Mouse (Mus musculus): ENCODE data around the gene Nrsn2. TPM values are rescaled to one million over a fixed set of nuclear protein-coding genes. Genes with fewer than 3 reads are reported as not detected.

The Nrsn2 gene
- total and polyA plus RNA-seq, 2 experiments: not detected

DNA sequence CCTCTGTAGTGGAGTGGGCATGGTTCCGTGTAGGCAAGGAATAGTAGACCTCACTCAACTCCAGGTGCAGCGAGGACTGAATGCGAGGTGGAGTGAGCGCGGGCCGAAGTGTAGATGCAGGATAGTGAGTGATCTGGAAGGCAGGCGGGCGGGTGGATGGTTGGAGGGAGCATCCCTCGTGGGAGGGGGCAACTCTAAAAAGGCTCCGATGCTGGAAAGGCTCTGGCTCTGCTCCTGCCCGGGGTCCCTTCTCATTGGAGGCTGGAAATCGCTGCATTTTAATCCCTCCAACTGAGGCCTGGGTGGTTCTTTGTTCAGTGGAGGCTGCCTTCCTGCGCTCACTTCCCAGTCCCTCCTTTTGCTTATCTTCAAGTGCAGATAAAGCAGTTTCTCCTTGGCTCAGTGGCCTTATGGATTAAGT lies 22.7 kb upstream of the Nrsn2 start:
- Histone ChIP-seq H3K79me2 (ENCODE audit: control insufficient read depth, insufficient read depth, low read length) (no peaks in the 10 kb centered on the region), H3K27me3 (ENCODE audit: control insufficient read depth, insufficient read depth, low read length) (no peaks in the 10 kb centered on the region), H3K4me3 (ENCODE audit: insufficient read depth, low read depth, low read length) (peak overlapping the region; percentile 82; the same call in 1 of the 2 replicates), H3K4me1 (ENCODE audit: control insufficient read depth, insufficient read depth, low read length) (peaks cover 7% of the 10 kb centered on the region; the same call in 1 of the 2 replicates), H3K36me3 (ENCODE audit: control insufficient read depth, insufficient read depth, low read length) (no peaks in the 10 kb centered on the region), H3K9ac (ENCODE audit: low read depth, low read length) (peak overlapping the region; percentile 11; the same call in 1 of the 2 replicates), H3K27ac (replicated peaks; ENCODE audit: insufficient read depth, low read depth, low read length) (no peak overlapping the region)
- 16% methylated on average over 13 of the region's 13 CpGs for WGBS
- TF ChIP-seq CTCF (IDR thresholded peaks at IDR 0.05; ENCODE audit: low read depth, low read length) (no peak), POLR2A (IDR thresholded peaks at IDR 0.05; ENCODE audit: extremely low read depth, insufficient read depth, low read length) (no peak)
- DNase-seq (ENCODE audit: extremely low read depth, low read depth, low spot score): no peak

DNA sequence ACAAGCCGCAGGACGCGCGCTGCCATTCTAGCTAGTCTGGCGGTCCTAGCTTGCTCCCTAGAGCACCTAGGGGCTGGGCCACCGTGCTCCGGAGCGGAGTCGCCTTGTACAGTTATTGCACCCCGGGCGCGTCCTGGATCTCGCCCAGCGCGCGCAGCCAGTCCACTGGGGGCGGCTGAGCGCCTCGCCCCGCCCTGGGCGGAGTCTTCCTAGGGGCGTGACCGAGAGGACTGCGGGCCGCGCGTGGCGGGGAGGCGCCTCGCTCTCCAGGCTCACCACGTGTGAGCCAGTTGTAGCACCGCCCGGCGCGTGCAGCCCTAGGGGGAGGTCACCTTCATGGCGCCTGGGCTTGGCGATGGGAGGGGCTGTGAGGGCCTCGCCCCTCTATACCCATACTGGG lies 22.3 kb upstream of the Nrsn2 start:
- Histone ChIP-seq H3K27me3 (ENCODE audit: control insufficient read depth, insufficient read depth, low read length) (no peaks in the 10 kb centered on the region), H3K27ac (replicated peaks; ENCODE audit: insufficient read depth, low read depth, low read length) (no peak overlapping the region), H3K4me3 (ENCODE audit: insufficient read depth, low read depth, low read length) (peak overlapping the region; percentile 82), H3K79me2 (ENCODE audit: control insufficient read depth, insufficient read depth, low read length) (no peaks in the 10 kb centered on the region), H3K36me3 (ENCODE audit: control insufficient read depth, insufficient read depth, low read length) (no peaks in the 10 kb centered on the region), H3K9ac (ENCODE audit: low read depth, low read length) (peak overlapping the region; percentile 11; the same call in 1 of the 2 replicates), H3K4me1 (ENCODE audit: control insufficient read depth, insufficient read depth, low read length) (peaks cover 7% of the 10 kb centered on the region; the same call in 1 of the 2 replicates)
- WGBS: under 1% methylated on average over 38 of the region's 38 CpGs
- peak; percentile 69 for DNase-seq (ENCODE audit: extremely low read depth, low read depth, low spot score)
- TF ChIP-seq CTCF (IDR thresholded peaks at IDR 0.05; ENCODE audit: low read depth, low read length) (no peak), POLR2A (IDR thresholded peaks at IDR 0.05; ENCODE audit: extremely low read depth, insufficient read depth, low read length) (no peak)

DNA sequence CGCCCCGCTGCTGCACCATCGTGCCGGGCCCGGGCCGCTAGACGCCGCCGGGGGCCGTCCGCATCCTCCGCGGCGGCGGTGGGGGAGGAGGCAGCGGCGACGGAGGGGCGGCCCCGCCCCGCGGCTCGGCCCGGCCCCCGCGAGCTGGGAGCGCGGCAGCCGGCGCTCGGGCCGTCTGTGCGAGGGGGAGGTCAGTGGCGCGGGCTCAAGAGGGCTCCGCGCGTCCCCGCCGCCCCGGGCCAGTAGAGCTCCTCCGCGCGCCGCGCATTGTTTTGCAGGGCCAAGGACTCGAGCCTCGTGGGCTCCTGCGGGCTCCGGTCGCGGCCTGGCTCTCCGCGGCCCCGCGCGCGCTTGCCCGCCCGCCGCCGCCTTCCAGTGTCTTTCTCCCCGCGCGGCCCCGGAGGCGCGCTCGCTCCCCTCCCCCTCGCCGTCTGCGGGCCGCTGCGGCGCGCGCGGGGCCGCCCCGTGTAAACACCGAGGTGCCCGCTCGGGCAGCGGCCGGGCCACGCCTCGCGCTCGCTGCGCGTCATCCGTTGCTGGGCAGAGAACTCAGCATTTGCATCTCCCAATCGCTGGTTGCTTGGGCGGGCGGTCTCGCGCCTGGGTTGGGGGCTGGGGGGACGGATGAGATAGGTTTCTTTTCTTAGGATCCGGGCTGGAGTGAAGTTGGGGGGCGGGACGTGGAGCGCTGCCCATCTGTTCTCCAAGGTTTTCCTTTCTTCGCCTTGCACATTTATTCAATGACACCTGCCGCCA lies 21.4 kb upstream of the Nrsn2 start, which contains the start of gene Sox12:
Gene Sox12 (minus strand): TSS at position 384 of the 756 bp plus-strand sequence.
- Histone ChIP-seq H3K4me3 (ENCODE audit: insufficient read depth, low read depth, low read length) (peak within 1 kb of the TSS; percentile 82), H3K4me1 (ENCODE audit: control insufficient read depth, insufficient read depth, low read length) (peaks cover 7% of the 10 kb centered on the region; the same call in 1 of the 2 replicates), H3K27ac (replicated peaks; ENCODE audit: insufficient read depth, low read depth, low read length) (peak within 1 kb of the TSS; percentile 87), H3K36me3 (ENCODE audit: control insufficient read depth, insufficient read depth, low read length) (no peaks in the 10 kb centered on the region), H3K27me3 (ENCODE audit: control insufficient read depth, insufficient read depth, low read length) (no peaks in the 10 kb centered on the region), H3K79me2 (ENCODE audit: control insufficient read depth, insufficient read depth, low read length) (no peaks in the 10 kb centered on the region), H3K9ac (ENCODE audit: low read depth, low read length) (peak within 1 kb of the TSS; percentile 88)
- TF ChIP-seq POLR2A (IDR thresholded peaks at IDR 0.05; ENCODE audit: extremely low read depth, insufficient read depth, low read length) (peak; percentile 41; the same call in 1 of the 2 replicates), CTCF (IDR thresholded peaks at IDR 0.05; ENCODE audit: low read depth, low read length) (no peak)
- WGBS: 2% methylated on average over 90 of the region's 104 CpGs
- DNase-seq (ENCODE audit: extremely low read depth, low read depth, low spot score): peak; percentile 63

DNA sequence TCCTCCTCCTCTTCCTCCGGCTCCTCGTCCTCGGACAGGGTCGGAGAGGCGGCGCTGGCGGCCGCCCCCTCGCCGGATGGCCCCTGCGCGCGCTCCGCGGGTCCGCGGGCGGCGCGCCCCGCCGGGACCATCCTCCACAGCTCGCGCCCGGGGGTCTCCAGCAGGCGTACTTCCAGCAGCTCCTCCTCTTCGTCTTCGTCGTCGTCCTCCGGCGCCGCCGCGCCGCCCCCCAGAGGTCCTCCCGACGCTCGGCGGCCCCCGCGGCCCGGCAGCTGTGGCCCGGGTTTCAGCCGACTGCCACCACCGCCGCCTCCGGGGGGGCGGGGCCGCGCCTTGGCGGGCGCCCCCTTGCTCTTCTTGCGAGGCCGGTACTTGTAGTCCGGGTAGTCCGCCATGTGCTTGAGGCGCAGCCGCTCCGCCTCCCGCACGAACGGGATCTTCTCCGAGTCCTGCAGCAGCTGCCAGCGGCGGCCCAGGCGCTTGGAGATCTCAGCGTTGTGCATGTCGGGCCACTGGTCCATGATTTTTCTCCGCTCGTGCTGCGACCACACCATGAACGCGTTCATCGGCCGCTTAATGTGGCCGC lies 20.7 kb upstream of the Nrsn2 start:
- Histone ChIP-seq H3K27me3 (ENCODE audit: control insufficient read depth, insufficient read depth, low read length) (no peaks in the 10 kb centered on the region), H3K4me3 (ENCODE audit: insufficient read depth, low read depth, low read length) (peak overlapping the region; percentile 82), H3K79me2 (ENCODE audit: control insufficient read depth, insufficient read depth, low read length) (no peaks in the 10 kb centered on the region), H3K36me3 (ENCODE audit: control insufficient read depth, insufficient read depth, low read length) (no peaks in the 10 kb centered on the region), H3K9ac (ENCODE audit: low read depth, low read length) (peak overlapping the region; percentile 88), H3K4me1 (ENCODE audit: control insufficient read depth, insufficient read depth, low read length) (peaks cover 7% of the 10 kb centered on the region; the same call in 1 of the 2 replicates), H3K27ac (replicated peaks; ENCODE audit: insufficient read depth, low read depth, low read length) (peak overlapping the region; percentile 73)
- DNase-seq (ENCODE audit: extremely low read depth, low read depth, low spot score): peak; percentile 26
- TF ChIP-seq POLR2A (IDR thresholded peaks at IDR 0.05; ENCODE audit: extremely low read depth, insufficient read depth, low read length) (no peak), CTCF (IDR thresholded peaks at IDR 0.05; ENCODE audit: low read depth, low read length) (no peak)
- under 1% methylated on average over 76 of the region's 77 CpGs for WGBS

DNA sequence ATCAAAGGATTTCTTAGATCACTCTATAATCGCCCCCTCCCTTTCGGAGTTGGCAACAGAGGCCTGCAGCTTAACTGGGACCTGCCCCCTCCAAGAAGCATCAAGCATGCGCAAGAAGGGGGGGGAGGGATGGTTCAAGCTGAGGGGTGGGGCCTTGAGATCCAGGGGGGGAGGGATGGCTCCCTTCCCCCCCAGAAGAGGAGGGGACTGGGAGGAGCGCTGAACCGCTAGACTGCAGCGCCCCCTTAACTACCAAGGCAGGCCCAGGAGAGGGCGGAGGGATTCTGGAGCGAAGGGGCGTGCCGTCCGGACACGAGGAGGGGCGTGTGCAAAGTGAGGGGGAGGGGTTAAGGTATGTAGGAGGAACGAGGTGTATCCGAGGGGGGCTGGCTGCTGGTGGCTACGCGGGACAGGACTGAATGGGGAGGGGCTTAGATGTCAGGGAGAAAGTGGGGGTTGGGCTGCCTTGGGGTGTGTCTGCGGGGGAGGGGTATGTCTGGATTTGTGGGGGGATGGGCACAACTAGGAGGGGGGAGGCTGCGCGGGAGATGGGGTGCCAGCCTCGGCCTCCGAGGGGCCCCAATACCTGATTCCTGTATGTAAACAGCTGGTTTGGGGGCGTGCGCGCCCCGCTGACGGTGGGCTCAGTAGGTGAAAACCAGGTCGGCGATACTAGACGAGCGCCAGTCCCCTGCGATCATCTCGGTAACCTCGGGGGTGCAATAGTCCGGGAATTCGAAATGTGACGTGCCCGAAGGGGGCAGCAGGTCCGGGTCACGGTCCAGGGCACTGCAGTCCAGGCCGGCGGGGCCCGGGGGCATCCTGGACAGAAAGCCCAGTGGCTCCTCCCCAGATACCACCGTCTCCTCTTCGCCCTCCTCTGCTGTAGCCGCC lies 19.9 kb upstream of the Nrsn2 start:
- no peaks in the 10 kb centered on the region for H3K79me2 ChIP-seq (ENCODE audit: control insufficient read depth, insufficient read depth, low read length)
- WGBS: 4% methylated on average over 46 of the region's 46 CpGs
- no peaks in the 10 kb centered on the region for H3K27me3 ChIP-seq (ENCODE audit: control insufficient read depth, insufficient read depth, low read length)
- peak; percentile 29 for DNase-seq (ENCODE audit: extremely low read depth, low read depth, low spot score)
- TF ChIP-seq POLR2A (IDR thresholded peaks at IDR 0.05; ENCODE audit: extremely low read depth, insufficient read depth, low read length): no peak
- TF ChIP-seq CTCF (IDR thresholded peaks at IDR 0.05; ENCODE audit: low read depth, low read length): 0 out of 2 replicates have a peak, but pooled peaks have one; percentile 14
- H3K4me3 ChIP-seq (ENCODE audit: insufficient read depth, low read depth, low read length): peak overlapping the region; percentile 82
- peak overlapping the region; percentile 88 for H3K9ac ChIP-seq (ENCODE audit: low read depth, low read length)
- no peak overlapping the region for H3K27ac ChIP-seq (replicated peaks; ENCODE audit: insufficient read depth, low read depth, low read length)
- H3K36me3 ChIP-seq (ENCODE audit: control insufficient read depth, insufficient read depth, low read length): no peaks in the 10 kb centered on the region
- H3K4me1 ChIP-seq (ENCODE audit: control insufficient read depth, insufficient read depth, low read length): peaks cover 7% of the 10 kb centered on the region; the same call in 1 of the 2 replicates

All from liver, adult 2 months (tissue).